In the genomic region with DNA sequence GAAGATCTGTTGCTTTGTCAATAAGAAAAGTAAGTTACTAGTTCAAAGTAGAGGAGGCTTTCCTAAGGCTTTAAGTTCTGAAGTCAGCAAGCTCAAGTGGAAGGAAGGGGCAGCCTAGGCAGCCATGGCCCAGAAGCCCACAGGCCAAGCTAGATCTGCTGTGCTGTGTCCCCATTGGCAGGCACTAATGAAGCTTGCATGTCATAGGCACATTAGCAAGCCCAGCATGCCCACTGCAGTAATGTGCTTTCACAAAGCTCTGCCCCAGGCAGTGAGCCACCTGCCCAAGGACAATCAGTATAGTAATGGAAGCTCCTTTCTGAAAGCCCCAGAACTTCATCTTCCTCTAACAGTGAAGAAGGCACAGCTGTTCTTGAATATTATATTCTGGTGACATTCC, we compare ENCODE assay signal across 27 mouse cellular contexts.
A peak's percentile ranks its signal among the peaks of the same experiment; 100 is the strongest.
DNase-seq lines count a peak whose midpoint lies in the region; ATAC-seq lines count a peak whose summit lies in the region.
"Had no signal": no experiment of that assay in that cellular context is flagged by ENCODE, and none has a peak within 500 bp of the region (broad histone marks: within the 10 kb centered on the region; RNA-seq: fewer than 3 reads in every experiment).

No protein-coding gene starts in this region.

- no peak for ATAC-seq in midbrain, embryonic 14.5 days (ENCODE audit: low FRiP score, low TSS enrichment)
- ATAC-seq: forebrain, embryonic 15.5 days; intestine, embryonic 15.5 days; Patski had no signal

- no peak overlapping the region for H3K4me3 ChIP-seq in midbrain, embryonic 14.5 days (replicated peaks; ENCODE audit: low read depth, low read length)
- no peak overlapping the region for H3K4me3 ChIP-seq in midbrain, embryonic 10.5 days
- H3K4me3 ChIP-seq: embryonic facial prominence, embryonic 10.5 days; embryonic facial prominence, embryonic 13.5 days; erythroblast, embryonic 14.5 days; forebrain, embryonic 12.5 days; forebrain, embryonic 15.5 days; heart, embryonic 13.5 days; hindbrain, embryonic 15.5 days; intestine, embryonic 15.5 days had no signal

- no peaks in the 10 kb centered on the region for H3K9me3 ChIP-seq in midbrain, embryonic 14.5 days (ENCODE audit: control insufficient read depth, low read length)
- H3K9me3 ChIP-seq in midbrain, embryonic 10.5 days (replicated peaks): 0 out of 2 replicates have a peak, but pooled peaks cover 4% of the 10 kb centered on the region
- H3K9me3 ChIP-seq: embryonic facial prominence, embryonic 10.5 days; embryonic facial prominence, embryonic 13.5 days; forebrain, embryonic 12.5 days; forebrain, embryonic 15.5 days; hindbrain, embryonic 15.5 days; intestine, embryonic 15.5 days had no signal

- H3K4me2 ChIP-seq in midbrain, embryonic 14.5 days (ENCODE audit: low read length): no peak overlapping the region
- H3K4me2 ChIP-seq: embryonic facial prominence, embryonic 13.5 days; forebrain, embryonic 12.5 days; forebrain, embryonic 15.5 days; heart, embryonic 13.5 days; hindbrain, embryonic 15.5 days; intestine, embryonic 15.5 days had no signal

- H3K36me3 ChIP-seq in midbrain, embryonic 14.5 days (ENCODE audit: control insufficient read depth, insufficient read depth, low read length): no peaks in the 10 kb centered on the region
- no peaks in the 10 kb centered on the region for H3K36me3 ChIP-seq in midbrain, embryonic 10.5 days
- H3K36me3 ChIP-seq: embryonic facial prominence, embryonic 10.5 days; embryonic facial prominence, embryonic 13.5 days; forebrain, embryonic 12.5 days; forebrain, embryonic 15.5 days; G1E; heart, embryonic 13.5 days; hindbrain, embryonic 15.5 days; intestine, embryonic 15.5 days had no signal

- H3K9ac ChIP-seq in midbrain, embryonic 14.5 days (replicated peaks; ENCODE audit: low read length): no peak overlapping the region
- H3K9ac ChIP-seq: embryonic facial prominence, embryonic 13.5 days; forebrain, embryonic 12.5 days; forebrain, embryonic 15.5 days; heart, embryonic 13.5 days; hindbrain, embryonic 15.5 days; intestine, embryonic 15.5 days had no signal

- no peaks in the 10 kb centered on the region for H3K4me1 ChIP-seq in midbrain, embryonic 14.5 days (ENCODE audit: control insufficient read depth, insufficient read depth, low read length)
- no peaks in the 10 kb centered on the region for H3K4me1 ChIP-seq in midbrain, embryonic 10.5 days
- H3K4me1 ChIP-seq: embryonic facial prominence, embryonic 10.5 days; embryonic facial prominence, embryonic 13.5 days; forebrain, embryonic 12.5 days; forebrain, embryonic 15.5 days; hindbrain, embryonic 15.5 days; intestine, embryonic 15.5 days had no signal

- H3K27me3 ChIP-seq in midbrain, embryonic 14.5 days (ENCODE audit: control insufficient read depth, insufficient read depth, low read length): no peaks in the 10 kb centered on the region
- H3K27me3 ChIP-seq in midbrain, embryonic 10.5 days (ENCODE audit: low read depth, poor library complexity, severe bottlenecking): no peaks in the 10 kb centered on the region
- H3K27me3 ChIP-seq: CH12.LX; embryonic facial prominence, embryonic 13.5 days; forebrain, embryonic 12.5 days; forebrain, embryonic 15.5 days; heart, embryonic 13.5 days; hindbrain, embryonic 15.5 days; intestine, embryonic 15.5 days; Patski had no signal

- no peak overlapping the region for H3K27ac ChIP-seq in midbrain, embryonic 14.5 days (replicated peaks; ENCODE audit: low read depth, low read length)
- H3K27ac ChIP-seq in midbrain, embryonic 10.5 days (replicated peaks): no peak overlapping the region
- H3K27ac ChIP-seq: embryonic facial prominence, embryonic 10.5 days; embryonic facial prominence, embryonic 13.5 days; forebrain, embryonic 12.5 days; forebrain, embryonic 15.5 days; heart, embryonic 13.5 days; hindbrain, embryonic 15.5 days; intestine, embryonic 15.5 days had no signal

- DNase-seq in cerebellum, postnatal 14 days: peak; percentile 9
- DNase-seq in cerebellum, postnatal 4 days (ENCODE audit: low spot score in 2 of 2): no peak
- peak; percentile 13 for DNase-seq in midbrain, embryonic 14.5 days
- no peak for DNase-seq in midbrain, embryonic 10.5 days (ENCODE audit: low spot score)
- peak; percentile 3 for DNase-seq in retina, postnatal 1 day
- DNase-seq in retina, embryonic 14.5 days (ENCODE audit: low spot score): no peak
- DNase-seq: adrenal gland, postnatal 10 days; adrenal gland, postnatal 36 days; B cell, adult 2 months; cerebellum, adult 11 months; cerebellum, postnatal 25 days; embryo, embryonic 11 days; gastrocnemius, postnatal 25 days; heart, adult 18-20 months; heart, postnatal 14 days; heart, postnatal 4 days had no signal

Comparison
In these comparisons a context has a peak if more than half of its experiments do, and no peak if none do; other contexts are left out.
1. DNase-seq: peak in cerebellum, postnatal 14 days (2 of 2), midbrain, embryonic 14.5 days (single experiment) and retina, postnatal 1 day (single experiment); none in cerebellum, postnatal 4 days (0 of 2), midbrain, embryonic 10.5 days (single experiment) and retina, embryonic 14.5 days (single experiment).